Mouse (Mus musculus) heart, embryonic 11.5 days (tissue): ENCODE measurements around the gene Dgkg. TPM values are rescaled to one million over a fixed set of nuclear protein-coding genes. Genes with fewer than 3 reads are reported as not detected.
A peak's percentile ranks its signal among the peaks of the same experiment; 100 is the strongest.

Experiments used
- ATAC-seq: fragments of 200-750 bp; cut with Nextera tagmentation; replicated peaks from 2 replicates; pipeline ENCODE4 v1.8.0; 2017; ENCODE audit warnings: moderate library complexity; ENCODE audit not compliant: insufficient number of reproducible peaks, low FRiP score, low TSS enrichment
- H3K27ac ChIP-seq: fragments of 300-500 bp; sonication (generic); 2 replicates; pipeline ENCODE4 v1.5.1; 2014; ENCODE audit warnings: mild to moderate bottlenecking, low read depth, low read length
- H3K27me3 ChIP-seq: fragments of 300-500 bp; sonication (generic); 2 replicates; pipeline ENCODE4 v1.6.1; 2014; ENCODE audit warnings: mild to moderate bottlenecking, low read length, mixed read lengths; ENCODE audit not compliant: control insufficient read depth, insufficient read depth
- H3K36me3 ChIP-seq: fragments of 300-500 bp; sonication (generic); 2 replicates; pipeline ENCODE4 v1.6.1; 2014; ENCODE audit warnings: mild to moderate bottlenecking, low read length, moderate library complexity, mixed read lengths; ENCODE audit not compliant: control insufficient read depth, insufficient read depth
- H3K4me1 ChIP-seq: fragments of 300-500 bp; sonication (generic); 2 replicates; pipeline ENCODE4 v1.6.1; 2014; ENCODE audit warnings: low read length; ENCODE audit not compliant: control insufficient read depth, insufficient read depth
- H3K4me2 ChIP-seq: fragments of 300-500 bp; sonication (generic); 2 replicates; pipeline ENCODE4 v1.6.1; 2014; ENCODE audit warnings: mild to moderate bottlenecking, moderate library complexity
- H3K4me3 ChIP-seq: fragments of 300-500 bp; sonication (generic); 2 replicates; pipeline ENCODE4 v1.5.1; 2014; ENCODE audit warnings: low read depth, low read length
- H3K9ac ChIP-seq: fragments of 300-500 bp; sonication (generic); 2 replicates; pipeline ENCODE4 v1.6.1; 2014; ENCODE audit warnings: mild to moderate bottlenecking, low read depth, low read length, moderate library complexity
- H3K9me3 ChIP-seq: fragments of 300-500 bp; sonication (generic); replicated peaks from 2 replicates; pipeline ENCODE4 v1.6.1; 2016; ENCODE audit warnings: low read length; ENCODE audit not compliant: control insufficient read depth
- WGBS: fragments of 180-500 bp; shearing (Covaris S2); extraction: QIAGEN DNeasy Blood & Tissue Kit; methylation state at CpG from one replicate; pipeline ENCODE4 v1.1.7; 2014; ENCODE audit not compliant: insufficient replicate concordance; 5-methylcytosine and 5-hydroxymethylcytosine counted together
- polyA plus RNA-seq: library from polyadenylated mRNA; unstranded; fragments of >200 nt; fragmentation: Nextera tagmentation; extraction: Ambion mirVana; gene quantifications from 2 replicates; pipeline ENCODE4 v1.2.1, GENCODE M21; 2014

Dgkg gene
- polyA plus RNA-seq, 1 experiment from 2014 or later = 0.44 TPM

GRCm38 (mm10) chr16:22539275-22539674 lies 117.7 kb downstream of the Dgkg start:
- H3K4me1 ChIP-seq = peaks cover 6% of the 10 kb centered on the region
- no peak overlapping the region for H3K9ac ChIP-seq
- no peak overlapping the region for H3K4me3 ChIP-seq
- no peaks in the 10 kb centered on the region for H3K9me3 ChIP-seq
- no peak overlapping the region for H3K4me2 ChIP-seq
- no peaks in the 10 kb centered on the region for H3K27me3 ChIP-seq
- ATAC-seq = no peak
- 69% methylated on average over 6 of the region's 6 CpGs for WGBS
- no peak overlapping the region for H3K27ac ChIP-seq
- H3K36me3 ChIP-seq = no peaks in the 10 kb centered on the region

GRCm38 (mm10) chr16:22536581-22537160 lies 120.3 kb downstream of the Dgkg start:
- ATAC-seq = no peak
- no peak overlapping the region for H3K27ac ChIP-seq
- WGBS = 47% methylated on average over 8 of the region's 8 CpGs

GRCm38 (mm10) chr16:22533087-22533486 lies 123.9 kb downstream of the Dgkg start:
- Histone ChIP-seq H3K4me2 (no peak overlapping the region), H3K9ac (no peak overlapping the region), H3K4me1 (peaks cover 7% of the 10 kb centered on the region), H3K27me3 (0 out of 2 replicates have a peak, but pooled peaks cover 3% of the 10 kb centered on the region), H3K9me3 (no peaks in the 10 kb centered on the region), H3K27ac (no peak overlapping the region), H3K4me3 (no peak overlapping the region), H3K36me3 (no peaks in the 10 kb centered on the region)
- ATAC-seq = no peak
- 82% methylated on average over 3 of the region's 3 CpGs for WGBS

More at GRCm38 (mm10) chr16:22536581-22537160, 120.3 kb downstream of the Dgkg start:
- Histone ChIP-seq H3K4me3 (no peak overlapping the region), H3K36me3 (no peaks in the 10 kb centered on the region), H3K9me3 (no peaks in the 10 kb centered on the region), H3K4me2 (no peak overlapping the region), H3K27me3 (0 out of 2 replicates have a peak, but pooled peaks cover 3% of the 10 kb centered on the region), H3K9ac (no peak overlapping the region), H3K4me1 (peaks cover 6% of the 10 kb centered on the region)

GRCm38 (mm10) chr16:22531834-22532233 lies 125.2 kb downstream of the Dgkg start:
- Histone ChIP-seq H3K9me3 (no peaks in the 10 kb centered on the region), H3K4me3 (no peak overlapping the region), H3K27me3 (0 out of 2 replicates have a peak, but pooled peaks cover 3% of the 10 kb centered on the region), H3K9ac (no peak overlapping the region), H3K36me3 (no peaks in the 10 kb centered on the region), H3K4me1 (peaks cover 7% of the 10 kb centered on the region), H3K27ac (no peak overlapping the region), H3K4me2 (no peak overlapping the region)
- ATAC-seq = no peak
- 79% methylated on average over 6 of the region's 6 CpGs for WGBS

- Histone ChIP-seq H3K9ac (no peak overlapping the region), H3K4me1 (peaks cover 4% of the 10 kb centered on the region; the same call in 1 of the 2 replicates), H3K27ac (no peak overlapping the region), H3K27me3 (0 out of 2 replicates have a peak, but pooled peaks cover 3% of the 10 kb centered on the region), H3K9me3 (no peaks in the 10 kb centered on the region), H3K4me2 (no peak overlapping the region), H3K4me3 (no peak overlapping the region), H3K36me3 (no peaks in the 10 kb centered on the region)
- ATAC-seq = no peak
- WGBS = 71% methylated on average over 9 of the region's 9 CpGs
Measured at GRCm38 (mm10) chr16:22531041-22531440, 126.0 kb downstream of the Dgkg start.

- Histone ChIP-seq H3K4me2 (no peak overlapping the region), H3K9ac (no peak overlapping the region), H3K4me3 (no peak overlapping the region), H3K4me1 (peaks cover 4% of the 10 kb centered on the region; the same call in 1 of the 2 replicates), H3K27ac (no peak overlapping the region), H3K27me3 (no peaks in the 10 kb centered on the region), H3K36me3 (no peaks in the 10 kb centered on the region), H3K9me3 (peaks cover 3% of the 10 kb centered on the region)
- ATAC-seq = no peak
- 36% methylated on average over 5 of the region's 5 CpGs for WGBS
Measured at GRCm38 (mm10) chr16:22527499-22527939, 129.5 kb downstream of the Dgkg start.

GRCm38 (mm10) chr16:22526386-22526785 lies 130.6 kb downstream of the Dgkg start:
- WGBS = 71% methylated on average over 4 of the region's 4 CpGs
- Histone ChIP-seq H3K9me3 (peaks cover 3% of the 10 kb centered on the region), H3K9ac (no peak overlapping the region), H3K27ac (no peak overlapping the region; the same call in 1 of the 2 replicates), H3K4me1 (no peaks in the 10 kb centered on the region; the same call in 1 of the 2 replicates), H3K27me3 (no peaks in the 10 kb centered on the region), H3K4me2 (no peak overlapping the region), H3K4me3 (no peak overlapping the region), H3K36me3 (no peaks in the 10 kb centered on the region)
- no peak for ATAC-seq

GRCm38 (mm10) chr16:22517431-22518384 lies 139.3 kb downstream of the Dgkg start:
- Histone ChIP-seq H3K4me1 (peaks cover 11% of the 10 kb centered on the region), H3K4me2 (0 out of 2 replicates have a peak overlapping the region, but pooled peaks have one; percentile 18), H3K4me3 (no peak overlapping the region), H3K9me3 (no peaks in the 10 kb centered on the region), H3K27me3 (no peaks in the 10 kb centered on the region), H3K9ac (no peak overlapping the region), H3K27ac (no peak overlapping the region), H3K36me3 (no peaks in the 10 kb centered on the region)
- 15% methylated on average over 20 of the region's 20 CpGs for WGBS
- peak; percentile 52; the same call in 1 of the 2 replicates for ATAC-seq
